Mouse (Mus musculus) limb, embryonic 15.5 days (tissue): ENCODE measurements around the gene Cbfa2t3. TPM values are rescaled to one million over a fixed set of nuclear protein-coding genes. Genes with fewer than 3 reads are reported as not detected.
A peak's percentile ranks its signal among the peaks of the same experiment; 100 is the strongest.

Experiments used
- ATAC-seq: fragments of 200-750 bp; cut with Nextera tagmentation; 2 replicates; pipeline ENCODE4 v1.8.0; 2017; ENCODE audit warnings: low read depth, moderate TSS enrichment; ENCODE audit not compliant: insufficient number of reproducible peaks, low FRiP score, low TSS enrichment
- H3K27ac ChIP-seq: fragments of 300-500 bp; sonication (generic); 2 replicates; pipeline ENCODE4 v1.5.1; 2015; ENCODE audit warnings: moderate library complexity, mild to moderate bottlenecking, inconsistent platforms
- H3K27me3 ChIP-seq: fragments of 300-500 bp; sonication (generic); 2 replicates; pipeline ENCODE4 v1.6.1; 2015; ENCODE audit warnings: inconsistent platforms
- H3K36me3 ChIP-seq: fragments of 300-500 bp; sonication (generic); 2 replicates; pipeline ENCODE4 v1.6.1; 2015; ENCODE audit warnings: inconsistent platforms
- H3K4me1 ChIP-seq: fragments of 300-500 bp; sonication (generic); 2 replicates; pipeline ENCODE4 v1.6.1; 2015; ENCODE audit warnings: inconsistent platforms
- H3K4me2 ChIP-seq: fragments of 300-500 bp; sonication (generic); 2 replicates; pipeline ENCODE4 v1.6.1; 2015; ENCODE audit warnings: mild to moderate bottlenecking, inconsistent platforms
- H3K4me3 ChIP-seq: fragments of 300-500 bp; sonication (generic); 2 replicates; pipeline ENCODE4 v1.5.1; 2015; ENCODE audit warnings: mild to moderate bottlenecking, inconsistent platforms
- H3K9ac ChIP-seq: fragments of 300-500 bp; sonication (generic); 2 replicates; pipeline ENCODE4 v1.6.1; 2015; ENCODE audit warnings: inconsistent platforms
- H3K9me3 ChIP-seq: fragments of 300-500 bp; sonication (generic); 2 replicates; pipeline ENCODE4 v1.6.1; 2016; ENCODE audit warnings: inconsistent platforms
- WGBS: fragments of 180-500 bp; shearing (Covaris S2); methylation state at CpG from one replicate; pipeline ENCODE4 v1.1.7; 2015; 5-methylcytosine and 5-hydroxymethylcytosine counted together
- polyA plus RNA-seq: library from polyadenylated mRNA; unstranded; fragments of >200 nt; fragmentation: Nextera tagmentation; extraction: Ambion mirVana; gene quantifications from 2 replicates; pipeline ENCODE4 v1.2.1, GENCODE M21; 2015

Gene Cbfa2t3
- polyA plus RNA-seq, 1 experiment from 2014 or later: 4.6 TPM

DNA sequence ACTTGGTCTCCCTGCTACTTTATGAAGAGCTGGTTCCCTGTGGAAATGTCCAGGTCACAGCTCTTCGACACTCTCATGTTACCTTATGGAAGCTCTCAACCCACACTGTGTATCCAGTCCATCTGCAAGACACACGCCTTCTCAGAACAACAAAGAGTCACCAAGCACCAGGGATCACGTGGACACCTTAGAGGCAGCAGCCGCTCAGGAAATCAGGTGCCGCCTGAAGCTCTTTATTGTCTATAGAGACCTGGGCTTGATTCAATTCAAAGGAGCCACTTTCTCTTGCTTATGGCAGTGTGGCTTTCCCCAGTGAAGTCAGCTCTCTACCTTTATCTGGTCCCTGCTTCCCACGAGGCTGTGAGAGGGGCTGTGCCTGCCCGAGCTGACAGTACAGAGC, 18.7 kb downstream of the Cbfa2t3 start:
- peaks cover 69% of the 10 kb centered on the region for H3K27me3 ChIP-seq
- ATAC-seq: no peak
- H3K4me1 ChIP-seq: peaks cover 36% of the 10 kb centered on the region
- no peak overlapping the region for H3K27ac ChIP-seq
- 28% methylated on average over 7 of the region's 7 CpGs for WGBS
- no peak overlapping the region for H3K4me2 ChIP-seq
- no peak overlapping the region for H3K4me3 ChIP-seq
- H3K9me3 ChIP-seq: no peaks in the 10 kb centered on the region
- no peaks in the 10 kb centered on the region for H3K36me3 ChIP-seq
- H3K9ac ChIP-seq: no peak overlapping the region

DNA sequence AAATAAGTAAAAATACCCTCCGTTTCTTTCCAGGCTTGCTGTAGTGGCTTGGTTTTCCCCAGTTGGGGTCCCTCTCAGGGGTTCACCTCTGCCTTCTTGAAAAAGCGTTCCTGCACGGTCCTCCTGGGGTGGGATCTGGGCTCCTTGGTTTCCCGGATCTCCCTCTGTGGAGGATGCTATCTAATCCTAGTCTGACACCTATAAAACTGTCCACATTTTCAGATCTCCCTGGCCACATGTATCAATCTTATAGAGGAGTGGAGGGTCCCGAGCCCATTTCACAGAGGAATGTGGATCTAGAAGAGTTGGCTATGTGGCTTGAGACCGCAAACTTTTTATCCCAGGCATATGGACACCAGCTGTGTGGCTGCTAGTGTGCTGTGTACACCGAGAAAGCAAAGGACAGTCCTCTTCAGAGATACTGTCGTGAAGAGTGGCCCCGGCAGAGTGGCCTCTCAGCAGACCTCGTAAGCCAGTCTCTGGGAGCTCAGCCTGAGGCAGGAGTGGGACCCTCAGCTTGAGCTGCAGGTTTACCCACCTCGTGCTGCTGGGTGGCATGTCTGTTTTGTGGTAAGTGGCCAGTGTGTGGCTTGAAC, 19.5 kb downstream of the Cbfa2t3 start:
- no peaks in the 10 kb centered on the region for H3K36me3 ChIP-seq
- peaks cover 36% of the 10 kb centered on the region for H3K4me1 ChIP-seq
- H3K27ac ChIP-seq: no peak overlapping the region
- no peak overlapping the region; the same call in 1 of the 2 replicates for H3K4me3 ChIP-seq
- no peak overlapping the region for H3K9ac ChIP-seq
- H3K9me3 ChIP-seq: no peaks in the 10 kb centered on the region
- ATAC-seq: no peak
- peaks cover 68% of the 10 kb centered on the region for H3K27me3 ChIP-seq
- 13% methylated on average over 11 of the region's 11 CpGs for WGBS
- H3K4me2 ChIP-seq: peak overlapping the region; percentile 99

GRCm38 (mm10) chr8:122678896-122679210, 20.1 kb downstream of the Cbfa2t3 start:
- Histone ChIP-seq H3K4me1 (peaks cover 36% of the 10 kb centered on the region), H3K36me3 (no peaks in the 10 kb centered on the region), H3K4me3 (peak overlapping the region; percentile 78), H3K27ac (no peak overlapping the region), H3K9ac (no peak overlapping the region; the same call in 1 of the 2 replicates), H3K27me3 (peaks cover 68% of the 10 kb centered on the region), H3K9me3 (no peaks in the 10 kb centered on the region), H3K4me2 (peak overlapping the region; percentile 99)
- no peak for ATAC-seq
- 3% methylated on average over 14 of the region's 14 CpGs for WGBS

- Histone ChIP-seq H3K9me3 (no peaks in the 10 kb centered on the region), H3K4me1 (peaks cover 36% of the 10 kb centered on the region), H3K27me3 (peaks cover 68% of the 10 kb centered on the region), H3K4me3 (peak overlapping the region; percentile 78), H3K9ac (peak overlapping the region; percentile 50), H3K36me3 (no peaks in the 10 kb centered on the region), H3K27ac (peak overlapping the region; percentile 71; the same call in 1 of the 2 replicates), H3K4me2 (peak overlapping the region; percentile 99)
- 2% methylated on average over 82 of the region's 127 CpGs for WGBS
- ATAC-seq: peak; percentile 64
Measured at GRCm38 (mm10) chr8:122678061-122678895, 20.6 kb downstream of the Cbfa2t3 start.

DNA sequence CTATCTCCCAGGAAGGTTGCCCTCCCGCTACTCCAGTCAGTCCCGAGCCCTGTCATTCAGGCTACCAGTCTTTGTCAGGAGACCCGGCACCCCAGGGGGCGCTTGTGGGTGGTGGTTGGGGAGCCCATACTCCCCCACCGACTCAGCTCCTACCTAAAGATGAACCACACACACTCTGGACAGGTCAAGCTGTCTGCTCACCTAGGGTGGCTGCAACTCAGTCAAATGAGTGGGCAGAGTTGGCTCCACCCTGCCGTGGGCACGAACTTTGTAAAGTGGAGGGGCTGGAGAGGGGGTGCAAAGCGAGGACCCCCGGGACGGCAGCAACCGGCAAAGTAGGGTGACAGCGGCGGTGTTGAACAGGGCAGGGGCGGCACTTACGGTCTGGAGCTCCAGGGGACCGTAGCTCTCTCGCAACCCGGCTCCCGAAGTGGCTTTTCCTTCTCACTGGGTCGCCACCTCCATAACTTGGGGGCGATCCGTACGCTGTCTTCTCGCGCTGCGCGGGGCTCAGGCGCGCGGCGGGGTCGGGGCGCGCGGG, 21.4 kb downstream of the Cbfa2t3 start:
- Histone ChIP-seq H3K36me3 (no peaks in the 10 kb centered on the region), H3K27me3 (peaks cover 70% of the 10 kb centered on the region), H3K27ac (peak overlapping the region; percentile 71), H3K9ac (peak overlapping the region; percentile 50), H3K4me2 (peak overlapping the region; percentile 99), H3K4me1 (peaks cover 36% of the 10 kb centered on the region), H3K9me3 (no peaks in the 10 kb centered on the region), H3K4me3 (peak overlapping the region; percentile 78)
- ATAC-seq: no peak
- WGBS: 2% methylated on average over 35 of the region's 35 CpGs

GRCm38 (mm10) chr8:122676621-122677480, 22.1 kb downstream of the Cbfa2t3 start:
- no peaks in the 10 kb centered on the region for H3K36me3 ChIP-seq
- no peak for ATAC-seq
- peak overlapping the region; percentile 78 for H3K4me3 ChIP-seq
- peaks cover 70% of the 10 kb centered on the region for H3K27me3 ChIP-seq
- no peaks in the 10 kb centered on the region for H3K9me3 ChIP-seq
- peak overlapping the region; percentile 99 for H3K4me2 ChIP-seq
- peak overlapping the region; percentile 71 for H3K27ac ChIP-seq
- peaks cover 36% of the 10 kb centered on the region for H3K4me1 ChIP-seq
- H3K9ac ChIP-seq: no peak overlapping the region
- WGBS: 13% methylated on average over 16 of the region's 16 CpGs

GRCm38 (mm10) chr8:122675596-122676420, 23.1 kb downstream of the Cbfa2t3 start:
- Histone ChIP-seq H3K4me3 (no peak overlapping the region; the same call in 1 of the 2 replicates), H3K27me3 (peaks cover 73% of the 10 kb centered on the region), H3K4me1 (peaks cover 38% of the 10 kb centered on the region), H3K9ac (no peak overlapping the region), H3K36me3 (no peaks in the 10 kb centered on the region), H3K27ac (no peak overlapping the region), H3K4me2 (peak overlapping the region; percentile 99; the same call in 1 of the 2 replicates), H3K9me3 (no peaks in the 10 kb centered on the region)
- 73% methylated on average over 17 of the region's 17 CpGs for WGBS
- ATAC-seq: no peak

- Histone ChIP-seq H3K4me2 (no peak overlapping the region), H3K9me3 (no peaks in the 10 kb centered on the region), H3K9ac (no peak overlapping the region), H3K4me1 (peaks cover 46% of the 10 kb centered on the region), H3K27ac (no peak overlapping the region), H3K36me3 (no peaks in the 10 kb centered on the region), H3K27me3 (peaks cover 70% of the 10 kb centered on the region), H3K4me3 (no peak overlapping the region)
- no peak for ATAC-seq
- WGBS: 46% methylated on average over 7 of the region's 7 CpGs
Measured at GRCm38 (mm10) chr8:122674999-122675398, 23.9 kb downstream of the Cbfa2t3 start.

DNA sequence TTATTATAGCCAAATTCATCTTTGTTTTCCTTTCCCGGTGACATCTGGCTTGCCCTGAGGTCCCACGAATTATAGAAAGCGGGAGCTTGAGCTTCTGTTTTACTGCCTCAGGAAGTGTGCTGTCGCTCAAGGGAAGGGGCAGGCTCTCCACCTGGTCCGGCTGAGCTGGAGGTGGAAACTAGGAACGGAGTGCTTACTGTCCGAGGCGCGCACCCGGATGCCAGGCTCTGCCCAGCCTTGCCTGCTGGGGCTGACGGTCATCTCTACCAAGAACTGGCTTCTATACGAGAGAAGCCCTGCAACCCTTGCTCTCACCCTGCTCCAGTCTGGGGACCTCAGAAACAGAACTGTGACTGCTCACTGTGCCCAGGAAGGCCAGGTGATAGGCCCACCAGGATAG, 24.9 kb downstream of the Cbfa2t3 start:
- H3K27ac ChIP-seq: no peak overlapping the region
- 47% methylated on average over 12 of the region's 12 CpGs for WGBS

GRCm38 (mm10) chr8:122671894-122672293, 27.0 kb downstream of the Cbfa2t3 start:
- Histone ChIP-seq H3K4me2 (no peak overlapping the region), H3K4me3 (no peak overlapping the region), H3K4me1 (peaks cover 33% of the 10 kb centered on the region), H3K27ac (no peak overlapping the region), H3K9ac (no peak overlapping the region), H3K27me3 (peaks cover 40% of the 10 kb centered on the region), H3K36me3 (no peaks in the 10 kb centered on the region), H3K9me3 (no peaks in the 10 kb centered on the region)
- 59% methylated on average over 6 of the region's 6 CpGs for WGBS
- no peak for ATAC-seq

More for the DNA sequence above, 24.9 kb downstream of the Cbfa2t3 start:
- ATAC-seq: no peak
- Histone ChIP-seq H3K27me3 (peaks cover 61% of the 10 kb centered on the region), H3K9me3 (no peaks in the 10 kb centered on the region), H3K4me1 (peaks cover 41% of the 10 kb centered on the region), H3K36me3 (no peaks in the 10 kb centered on the region), H3K4me2 (no peak overlapping the region), H3K4me3 (no peak overlapping the region), H3K9ac (no peak overlapping the region)

GRCm38 (mm10) chr8:122670718-122671117, 28.2 kb downstream of the Cbfa2t3 start:
- H3K4me2 ChIP-seq: no peak overlapping the region
- H3K27ac ChIP-seq: no peak overlapping the region
- no peak overlapping the region for H3K4me3 ChIP-seq
- H3K9me3 ChIP-seq: no peaks in the 10 kb centered on the region
- H3K36me3 ChIP-seq: no peaks in the 10 kb centered on the region
- WGBS: 70% methylated on average over 3 of the region's 3 CpGs
- ATAC-seq: no peak
- H3K9ac ChIP-seq: no peak overlapping the region
- H3K27me3 ChIP-seq: peaks cover 29% of the 10 kb centered on the region
- peaks cover 34% of the 10 kb centered on the region for H3K4me1 ChIP-seq
